Mouse (Mus musculus) neural tube, postnatal 0 days (tissue): Measurements from ENCODE around the gene Ltb4r2. TPM values are rescaled to one million over a fixed set of nuclear protein-coding genes. Genes with fewer than 3 reads are reported as not detected.

Source experiments
- polyA plus RNA-seq: library from polyadenylated mRNA; unstranded; fragments of >200 nt; fragmentation: Nextera tagmentation; extraction: Ambion mirVana; gene quantifications from 2 replicates; pipeline ENCODE4 v1.2.1, GENCODE M21; 2015

Ltb4r2 gene
- 0.50 and 0.74 TPM in 2 replicates for polyA plus RNA-seq

DNA sequence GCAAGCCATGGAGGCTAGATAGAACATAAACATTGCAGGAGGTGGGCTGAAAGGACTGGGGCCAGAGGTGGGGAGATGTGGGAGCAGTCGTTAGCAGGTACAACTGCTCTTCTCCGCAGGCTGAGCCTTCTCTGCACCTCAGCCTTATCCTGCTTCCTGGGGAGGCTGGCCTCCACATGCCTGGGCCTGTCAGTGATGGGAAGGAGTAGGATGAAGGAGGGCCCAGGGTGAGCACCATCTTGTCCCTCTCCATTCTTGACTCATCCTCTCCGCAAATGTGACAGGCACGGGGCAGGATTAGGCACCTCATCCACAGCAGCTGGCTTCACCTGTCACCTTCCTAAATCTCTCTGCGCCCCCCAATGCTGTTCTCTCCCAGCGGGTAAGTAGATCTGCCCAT lies at the start of gene Ltb4r2:
Ltb4r2 (plus strand) TSS at position 266 of the 400 bp plus-strand sequence.

DNA sequence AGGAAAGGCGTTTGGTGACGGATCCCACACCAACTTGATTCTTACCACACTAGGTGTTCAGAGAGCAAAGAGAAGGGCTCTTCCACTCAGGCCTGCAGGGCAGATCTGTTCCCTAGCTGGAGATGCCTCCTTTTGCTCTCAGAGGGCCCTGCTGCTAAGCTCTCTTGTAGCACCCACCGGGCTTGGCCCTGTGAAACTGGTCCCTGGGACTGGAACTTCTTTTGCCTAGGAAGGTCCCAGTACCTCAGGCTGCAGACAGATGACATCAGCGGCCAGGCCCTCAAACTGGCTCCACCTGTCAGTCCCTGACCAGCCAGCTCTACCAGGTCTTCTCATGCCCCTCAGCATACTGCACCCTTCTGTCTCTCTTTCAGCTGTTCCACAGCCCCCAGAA lies 47.5 kb upstream of the Ltb4r2 start, which contains the start of gene Tgm1:
Tgm1 (minus strand) TSS at position 198 of the 394 bp plus-strand sequence.

DNA sequence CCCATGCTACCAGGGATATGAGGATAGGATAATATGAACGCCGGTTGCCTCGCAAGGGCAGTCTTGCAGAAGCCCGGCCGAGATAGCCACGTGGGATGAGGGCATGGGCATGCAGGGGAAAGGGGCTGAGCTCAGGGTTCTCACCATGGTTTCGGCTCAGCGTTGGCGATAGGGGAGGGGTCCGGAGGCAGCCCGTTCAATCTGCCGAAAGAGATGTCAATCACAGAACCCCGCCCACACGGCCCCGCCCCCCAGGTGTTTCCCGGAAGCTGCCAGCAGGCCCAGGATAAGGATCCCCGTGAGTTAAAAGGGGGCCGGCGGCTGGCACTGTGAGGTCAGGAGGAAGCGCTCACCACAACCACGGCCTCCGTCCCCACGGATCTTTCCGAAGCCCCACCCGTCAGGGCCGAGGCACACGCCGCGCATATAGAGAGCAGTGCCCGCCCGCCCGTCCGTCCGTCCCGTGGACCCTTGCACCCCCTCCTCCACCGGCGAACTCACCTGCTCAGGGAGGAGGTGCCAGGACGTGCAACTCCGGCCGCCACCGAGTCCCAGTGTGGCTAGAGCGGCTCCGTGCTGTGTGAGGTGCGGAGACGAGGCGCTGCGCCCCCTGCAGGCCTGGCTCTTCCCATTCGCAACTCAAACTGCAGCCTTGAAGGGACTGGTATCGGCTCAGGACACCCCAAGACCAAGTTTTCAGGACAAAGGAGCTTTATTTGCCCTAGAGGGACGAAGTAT lies 39.4 kb upstream of the Ltb4r2 start, which contains the start of gene Rabggta:
Rabggta (minus strand) TSS at position 564 of the 738 bp plus-strand sequence.

GRCm38 (mm10) chr14:55745180-55745860 lies 15.9 kb upstream of the Ltb4r2 start, which contains the start of the genes Dhrs1 and Nop9:
Gene Dhrs1 (minus strand): TSS chr14:55745690.
Gene Nop9 (plus strand): TSS chr14:55745693.

GRCm38 (mm10) chr14:55758363-55758784 lies 2.9 kb upstream of the Ltb4r2 start, which contains the start of gene Cideb:
Gene Cideb (minus strand): TSS chr14:55758458.

GRCm38 (mm10) chr14:55765696-55766095 lies 4.5 kb downstream of the Ltb4r2 start, which contains the start of gene Ltb4r1:
Gene Ltb4r1 (plus strand): TSS chr14:55765962.

DNA sequence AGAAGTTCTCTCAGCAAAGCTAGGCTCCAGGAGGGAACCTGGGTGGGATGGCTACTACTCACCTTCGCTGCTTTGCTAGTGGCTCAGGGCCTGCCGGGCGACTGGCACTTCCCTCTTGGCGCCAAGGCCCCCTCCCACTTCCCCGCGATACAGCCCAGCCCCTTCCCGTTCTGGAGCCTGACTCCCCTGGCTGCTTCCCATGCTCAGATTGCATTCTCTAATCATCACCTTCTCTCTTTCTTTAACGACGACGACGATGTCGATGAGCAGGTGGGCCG lies 22.7 kb downstream of the Ltb4r2 start, which contains the start of gene Adcy4:
Adcy4 (minus strand) TSS at position 138 of the 278 bp plus-strand sequence.

DNA sequence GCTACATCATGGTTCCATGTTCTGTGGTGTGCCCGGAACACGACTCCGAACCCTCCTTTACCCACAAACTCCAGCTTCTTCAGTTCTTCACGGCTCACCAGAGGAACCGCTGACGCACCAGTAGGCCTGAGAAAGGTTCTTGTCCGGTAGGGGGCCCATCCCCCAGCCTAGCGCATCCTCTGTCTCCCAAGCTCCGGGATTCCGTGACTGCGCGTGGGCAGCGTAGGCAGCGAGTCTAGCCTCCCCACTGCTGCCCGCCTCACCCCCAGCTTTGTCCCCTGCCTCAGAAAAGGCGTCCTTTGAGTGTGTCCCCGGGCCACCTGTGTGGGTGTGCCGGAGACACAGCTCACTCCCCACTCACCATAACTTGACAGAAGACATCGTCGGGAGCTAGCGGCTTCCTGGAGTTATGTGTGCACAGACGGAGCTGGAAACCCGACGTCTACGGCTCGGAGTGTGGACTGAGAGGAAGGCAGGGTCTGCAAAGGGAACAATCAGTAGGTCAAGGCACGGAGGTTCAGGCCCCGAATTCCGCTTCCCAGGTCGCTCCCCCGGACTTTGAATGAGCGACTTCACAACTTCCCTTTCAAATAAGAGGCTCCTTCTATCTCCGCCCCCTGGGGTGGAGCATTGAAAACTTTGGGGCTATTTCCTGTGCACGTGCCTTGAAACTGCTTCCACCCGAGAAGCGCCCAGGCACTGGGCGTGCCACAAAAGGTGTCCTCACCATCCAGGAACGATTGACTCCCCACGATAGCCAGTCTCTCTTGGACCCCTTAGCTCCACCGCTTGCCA lies 27.2 kb downstream of the Ltb4r2 start, which contains the start of gene Ripk3:
Ripk3 (minus strand) TSS at position 610 of the 795 bp plus-strand sequence.

Other genes starting within 250 kb of the Ltb4r2 start
- 0.53 and 0.66 TPM in 2 replicates for gene Nrl, start 236.4 kb upstream of the Ltb4r2 start, polyA plus RNA-seq
- 28.3 and 29.6 TPM in 2 replicates for gene Pck2, start 221.2 kb upstream of the Ltb4r2 start, polyA plus RNA-seq
- gene Dcaf11, start 201.4 kb upstream of the Ltb4r2 start, polyA plus RNA-seq: 77.2 and 77.8 TPM in 2 replicates
- gene A730061H03Rik, start 201.0 kb upstream of the Ltb4r2 start, polyA plus RNA-seq: 0.83 and 1.1 TPM in 2 replicates
- 0.32 TPM in 1 of 2 replicates, not detected in the other for gene Fitm1, start 185.8 kb upstream of the Ltb4r2 start, polyA plus RNA-seq
- 218 and 246 TPM in 2 replicates for gene Psme1, start 183.3 kb upstream of the Ltb4r2 start, polyA plus RNA-seq
- gene Emc9, start 176.1 kb upstream of the Ltb4r2 start, polyA plus RNA-seq: 92.8 and 99.8 TPM in 2 replicates
- gene Psme2, start 170.3 kb upstream of the Ltb4r2 start, polyA plus RNA-seq: 154 and 183 TPM in 2 replicates
- 16.4 and 23.6 TPM in 2 replicates for gene Rnf31, start 169.7 kb upstream of the Ltb4r2 start, polyA plus RNA-seq
- gene Irf9, start 157.9 kb upstream of the Ltb4r2 start, polyA plus RNA-seq: 10.0 and 13.8 TPM in 2 replicates
- 14.5 and 14.7 TPM in 2 replicates for gene Rec8, start 143.4 kb upstream of the Ltb4r2 start, polyA plus RNA-seq
- 91.3 and 115 TPM in 2 replicates for gene Ipo4, start 125.5 kb upstream of the Ltb4r2 start, polyA plus RNA-seq
- gene Gm49378, start 123.5 kb upstream of the Ltb4r2 start, polyA plus RNA-seq: 1.4 and 1.9 TPM in 2 replicates
- 56.4 and 60.8 TPM in 2 replicates for gene Tm9sf1, start 117.6 kb upstream of the Ltb4r2 start, polyA plus RNA-seq
- 0.18 and 0.27 TPM in 2 replicates for gene Tssk4, start 111.2 kb upstream of the Ltb4r2 start, polyA plus RNA-seq
- gene Mdp1, start 100.9 kb upstream of the Ltb4r2 start, polyA plus RNA-seq: 73.9 and 80.1 TPM in 2 replicates
- gene Gmpr2, start 89.5 kb upstream of the Ltb4r2 start, polyA plus RNA-seq: 39.0 and 39.8 TPM in 2 replicates
- 600 and 637 TPM in 2 replicates for gene Nedd8, start 89.3 kb upstream of the Ltb4r2 start, polyA plus RNA-seq
- 23.1 and 26.2 TPM in 2 replicates for gene Tinf2, start 79.6 kb upstream of the Ltb4r2 start, polyA plus RNA-seq
- 0.19 and 0.46 TPM in 2 replicates for gene Tgm1, start 47.5 kb upstream of the Ltb4r2 start, polyA plus RNA-seq
- 51.6 and 55.1 TPM in 2 replicates for gene Rabggta, start 39.2 kb upstream of the Ltb4r2 start, polyA plus RNA-seq
- 98.5 and 99.2 TPM in 2 replicates for gene Dhrs1, start 15.7 kb upstream of the Ltb4r2 start, polyA plus RNA-seq
- gene Nop9, start 15.7 kb upstream of the Ltb4r2 start, polyA plus RNA-seq: 18.9 and 24.6 TPM in 2 replicates
- gene Cideb, start 3.0 kb upstream of the Ltb4r2 start, polyA plus RNA-seq: 0.57 and 0.76 TPM in 2 replicates
- 0.38 and 1.1 TPM in 2 replicates for gene Ltb4r1, start 4.5 kb downstream of the Ltb4r2 start, polyA plus RNA-seq
- gene Adcy4, start 22.7 kb downstream of the Ltb4r2 start, polyA plus RNA-seq: 2.4 and 2.6 TPM in 2 replicates
- 1.4 and 1.5 TPM in 2 replicates for gene Ripk3, start 27.4 kb downstream of the Ltb4r2 start, polyA plus RNA-seq
- gene Nfatc4, start 61.7 kb downstream of the Ltb4r2 start, polyA plus RNA-seq: 5.1 and 5.7 TPM in 2 replicates
- 5.8 and 6.7 TPM in 2 replicates for gene Nynrin, start 92.6 kb downstream of the Ltb4r2 start, polyA plus RNA-seq
- gene Cbln3, start 123.0 kb downstream of the Ltb4r2 start, polyA plus RNA-seq: 0.68 and 1.0 TPM in 2 replicates
- gene Khnyn, start 123.5 kb downstream of the Ltb4r2 start, polyA plus RNA-seq: 6.2 and 7.5 TPM in 2 replicates
- gene Sdr39u1, start 138.9 kb downstream of the Ltb4r2 start, polyA plus RNA-seq: 141 and 152 TPM in 2 replicates
- 0.43 and 0.57 TPM in 2 replicates for gene Cma1, start 183.2 kb downstream of the Ltb4r2 start, polyA plus RNA-seq
- not detected in 2 replicates for gene Cma2, start 189.6 kb downstream of the Ltb4r2 start, polyA plus RNA-seq